Mouse (Mus musculus): ENCODE data around the gene Hdac11.
"Not testable (repeated sequence)": the region's sequence is repeated elsewhere in the genome, so short reads cannot be mapped to it uniquely, and the experiment has no call there.

The Hdac11 gene

GRCm38 (mm10) chr6:91201881-91202341, 45.4 kb downstream of the Hdac11 start:
- DNase-seq (ENCODE audit: low spot score in 2 of 2): no peak

GRCm38 (mm10) chr6:91202571-91202970, 46.1 kb downstream of the Hdac11 start:
- DNase-seq (ENCODE audit: low spot score in 2 of 2): no peak

GRCm38 (mm10) chr6:91205346-91205745, 48.9 kb downstream of the Hdac11 start:
- DNase-seq (ENCODE audit: low spot score in 2 of 2): no peak

GRCm38 (mm10) chr6:91205791-91206190, 49.3 kb downstream of the Hdac11 start:
- DNase-seq (ENCODE audit: low spot score in 2 of 2): no peak

GRCm38 (mm10) chr6:91207491-91207890, 51.0 kb downstream of the Hdac11 start:
- DNase-seq (ENCODE audit: low spot score in 2 of 2): no peak

GRCm38 (mm10) chr6:91209780-91210179, 53.3 kb downstream of the Hdac11 start:
- DNase-seq (ENCODE audit: low spot score in 2 of 2): no peak

- DNase-seq (ENCODE audit: low spot score in 2 of 2): no peak
Measured at GRCm38 (mm10) chr6:91210852-91211251, 54.4 kb downstream of the Hdac11 start.

- not testable (repeated sequence) for DNase-seq (ENCODE audit: low spot score in 2 of 2)
Measured at GRCm38 (mm10) chr6:91212155-91212554, 55.7 kb downstream of the Hdac11 start, which contains the start of gene Fbln2. Gene Fbln2, plus strand, starts transcription at chr6:91212455.

- peak; percentile 49 to 73 for DNase-seq (ENCODE audit: low spot score in 2 of 2)
Measured at GRCm38 (mm10) chr6:91212571-91212970, 56.1 kb downstream of the Hdac11 start.

- no peak for DNase-seq (ENCODE audit: low spot score in 2 of 2)
Measured at GRCm38 (mm10) chr6:91213287-91214218, 57.1 kb downstream of the Hdac11 start.

GRCm38 (mm10) chr6:91215454-91215853, 59.0 kb downstream of the Hdac11 start:
- DNase-seq (ENCODE audit: low spot score in 2 of 2): no peak

GRCm38 (mm10) chr6:91218445-91218844, 62.0 kb downstream of the Hdac11 start:
- DNase-seq (ENCODE audit: low spot score in 2 of 2): no peak

- DNase-seq (ENCODE audit: low spot score in 2 of 2): no peak
Measured at GRCm38 (mm10) chr6:91218871-91219270, 62.4 kb downstream of the Hdac11 start.

GRCm38 (mm10) chr6:91220062-91220461, 63.6 kb downstream of the Hdac11 start:
- no peak for DNase-seq (ENCODE audit: low spot score in 2 of 2)

- DNase-seq (ENCODE audit: low spot score in 2 of 2): no peak
Measured at GRCm38 (mm10) chr6:91221094-91221493, 64.6 kb downstream of the Hdac11 start.

- no peak for DNase-seq (ENCODE audit: low spot score in 2 of 2)
Measured at GRCm38 (mm10) chr6:91222694-91223346, 66.4 kb downstream of the Hdac11 start.

Measured in urinary bladder, postnatal 36 days (tissue).